Mouse (Mus musculus) forebrain, embryonic 16.5 days (tissue): ENCODE data around the gene Dcdc2a. TPM values are rescaled to one million over a fixed set of nuclear protein-coding genes. Genes with fewer than 3 reads are reported as not detected.

Experiments used
- ATAC-seq: fragments of 200-750 bp; cut with Nextera tagmentation; 2 replicates; pipeline ENCODE4 v1.8.0; 2017; ENCODE audit warnings: mild to moderate bottlenecking, moderate library complexity
- H3K27ac ChIP-seq: fragments of 300-500 bp; sonication (generic); 2 replicates; pipeline ENCODE4 v1.5.1; 2014; ENCODE audit warnings: low read length, control low read depth
- H3K27me3 ChIP-seq: fragments of 300-500 bp; sonication (generic); replicated peaks from 2 replicates; pipeline ENCODE4 v1.6.1; 2014; ENCODE audit warnings: low read length; ENCODE audit not compliant: control insufficient read depth, insufficient read depth
- H3K36me3 ChIP-seq: fragments of 300-500 bp; sonication (generic); 2 replicates; pipeline ENCODE4 v1.6.1; 2014; ENCODE audit not compliant: control insufficient read depth, insufficient read depth
- H3K4me1 ChIP-seq: fragments of 300-500 bp; sonication (generic); replicated peaks from 2 replicates; pipeline ENCODE4 v1.6.1; 2014; ENCODE audit warnings: low read length; ENCODE audit not compliant: control insufficient read depth, insufficient read depth
- H3K4me2 ChIP-seq: fragments of 300-500 bp; sonication (generic); 2 replicates; pipeline ENCODE4 v1.6.1; 2014; ENCODE audit warnings: mild to moderate bottlenecking, low read length, control low read depth
- H3K4me3 ChIP-seq: fragments of 300-500 bp; sonication (generic); replicated peaks from 2 replicates; pipeline ENCODE4 v1.5.1; 2014; ENCODE audit warnings: mild to moderate bottlenecking, low read length, control low read depth
- H3K9ac ChIP-seq: fragments of 300-500 bp; sonication (generic); replicated peaks from 2 replicates; pipeline ENCODE4 v1.6.1; 2014; ENCODE audit warnings: low read depth, low read length, control low read depth
- H3K9me3 ChIP-seq: fragments of 300-500 bp; sonication (generic); 2 replicates; pipeline ENCODE4 v1.6.1; 2016; ENCODE audit warnings: low read length; ENCODE audit not compliant: control insufficient read depth
- WGBS: fragments of 180-500 bp; shearing (Covaris S2); extraction: QIAGEN DNeasy Blood & Tissue Kit; methylation state at CpG from one replicate; pipeline ENCODE4 v1.1.7; 2014; 5-methylcytosine and 5-hydroxymethylcytosine counted together
- polyA plus RNA-seq: library from polyadenylated mRNA; unstranded; fragments of >200 nt; fragmentation: Nextera tagmentation; extraction: Ambion mirVana; gene quantifications from 2 replicates; pipeline ENCODE4 v1.2.1, GENCODE M21; 2015

Dcdc2a gene
- polyA plus RNA-seq, 1 experiment from 2014 or later = 1.9 TPM

DNA sequence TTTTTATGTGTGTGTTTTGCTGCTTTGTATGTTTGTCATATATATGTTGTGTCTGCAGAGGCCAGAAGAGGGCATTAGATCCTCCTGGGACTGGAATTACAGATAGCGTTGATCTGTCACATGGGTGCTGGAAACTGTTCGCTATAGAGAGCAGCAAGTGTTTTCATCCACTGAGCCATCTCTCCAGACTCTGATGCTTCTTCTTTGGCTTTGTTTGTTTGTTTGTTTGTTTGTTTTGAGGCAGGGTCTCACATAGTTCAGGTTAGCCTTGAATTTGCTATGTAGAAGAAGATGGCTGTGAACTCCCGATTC is 28.7 kb upstream of the Dcdc2a start:
- ATAC-seq = no peak
- Histone ChIP-seq H3K4me3 (no peak overlapping the region), H3K4me2 (no peak overlapping the region), H3K27me3 (no peaks in the 10 kb centered on the region), H3K9ac (no peak overlapping the region), H3K4me1 (no peaks in the 10 kb centered on the region), H3K27ac (no peak overlapping the region), H3K36me3 (no peaks in the 10 kb centered on the region), H3K9me3 (no peaks in the 10 kb centered on the region)
- 83% methylated on average over 3 of the region's 3 CpGs for WGBS

DNA sequence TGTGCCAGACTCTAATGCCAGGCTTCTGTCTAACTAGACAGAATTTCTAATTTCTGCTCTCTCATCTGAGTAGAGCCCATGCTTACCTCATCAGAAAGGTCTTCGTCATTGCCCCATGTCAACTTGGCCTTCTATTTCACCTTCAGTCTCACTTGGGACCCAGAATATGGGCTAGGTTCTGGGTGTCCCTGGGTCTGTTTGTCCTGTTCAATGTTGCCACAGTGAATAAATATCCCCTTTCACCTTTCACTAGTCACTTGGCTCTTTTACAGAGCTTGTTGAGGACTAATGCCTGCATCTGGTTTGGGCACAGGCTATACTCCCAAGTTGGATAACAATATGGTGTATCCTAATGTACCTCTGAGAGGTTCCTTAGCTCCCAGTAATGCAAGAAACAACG is 16.3 kb upstream of the Dcdc2a start:
- Histone ChIP-seq H3K4me2 (no peak overlapping the region), H3K9ac (no peak overlapping the region), H3K36me3 (no peaks in the 10 kb centered on the region), H3K9me3 (no peaks in the 10 kb centered on the region), H3K27ac (no peak overlapping the region), H3K4me1 (no peaks in the 10 kb centered on the region), H3K27me3 (no peaks in the 10 kb centered on the region), H3K4me3 (no peak overlapping the region)
- no peak for ATAC-seq
- WGBS = 75% methylated on average over 2 of the region's 2 CpGs

DNA sequence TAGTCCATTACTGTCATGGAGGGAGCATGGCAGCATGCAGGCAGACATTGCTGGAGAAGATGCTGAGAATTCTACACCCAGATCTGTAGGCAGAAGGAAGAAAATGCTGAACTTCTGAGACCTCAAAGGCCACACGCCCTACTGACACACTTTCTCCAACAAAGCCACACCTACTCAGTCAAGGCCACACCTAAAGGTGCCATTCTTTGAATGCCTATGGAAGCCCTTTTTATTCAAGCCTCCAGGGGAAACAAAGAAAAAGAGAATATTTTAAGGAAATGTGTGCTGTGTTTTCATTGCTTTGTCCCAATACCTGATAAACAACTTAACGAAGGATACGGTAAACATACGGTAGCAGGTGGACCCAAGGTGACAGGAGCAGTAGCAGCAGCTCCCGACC is 3.1 kb upstream of the Dcdc2a start:
- H3K27me3 ChIP-seq = peaks cover 13% of the 10 kb centered on the region
- H3K4me3 ChIP-seq = no peak overlapping the region
- no peak for ATAC-seq
- no peak overlapping the region for H3K9ac ChIP-seq
- no peak overlapping the region for H3K4me2 ChIP-seq
- peaks cover 16% of the 10 kb centered on the region for H3K4me1 ChIP-seq
- no peaks in the 10 kb centered on the region for H3K36me3 ChIP-seq
- 89% methylated on average over 5 of the region's 5 CpGs for WGBS
- no peak overlapping the region for H3K27ac ChIP-seq
- H3K9me3 ChIP-seq = no peaks in the 10 kb centered on the region

DNA sequence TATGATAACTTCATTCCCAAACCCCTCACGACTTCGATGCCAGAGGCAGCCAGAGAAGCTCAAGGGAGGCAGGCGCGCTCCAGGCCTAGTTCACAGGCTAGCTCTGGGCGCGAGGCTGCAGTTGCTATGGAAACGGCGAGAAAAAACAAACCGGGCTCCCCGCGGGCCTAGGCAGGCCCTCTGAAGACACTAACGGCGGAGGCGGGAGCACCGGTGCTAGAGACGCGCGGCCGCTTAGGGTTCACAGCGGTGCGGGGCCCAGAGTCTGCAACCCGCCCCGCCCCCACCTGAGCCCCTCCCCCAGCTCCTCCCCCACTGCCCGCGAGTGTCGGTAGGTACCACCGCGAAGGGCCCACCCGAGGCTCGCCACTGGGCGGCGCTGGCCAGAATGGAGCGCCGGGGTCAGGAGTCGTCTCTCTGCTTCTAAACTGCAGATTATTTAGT is 671 bp upstream of the Dcdc2a start:
- Histone ChIP-seq H3K4me3 (peak overlapping the region; percentile 59), H3K9ac (peak overlapping the region; percentile 50; the same call in 1 of the 2 replicates), H3K4me2 (peak overlapping the region; percentile 97), H3K27me3 (peaks cover 13% of the 10 kb centered on the region), H3K9me3 (no peaks in the 10 kb centered on the region), H3K4me1 (peaks cover 16% of the 10 kb centered on the region), H3K36me3 (no peaks in the 10 kb centered on the region), H3K27ac (no peak overlapping the region)
- ATAC-seq = peak; percentile 96
- under 1% methylated on average over 31 of the region's 35 CpGs for WGBS

DNA sequence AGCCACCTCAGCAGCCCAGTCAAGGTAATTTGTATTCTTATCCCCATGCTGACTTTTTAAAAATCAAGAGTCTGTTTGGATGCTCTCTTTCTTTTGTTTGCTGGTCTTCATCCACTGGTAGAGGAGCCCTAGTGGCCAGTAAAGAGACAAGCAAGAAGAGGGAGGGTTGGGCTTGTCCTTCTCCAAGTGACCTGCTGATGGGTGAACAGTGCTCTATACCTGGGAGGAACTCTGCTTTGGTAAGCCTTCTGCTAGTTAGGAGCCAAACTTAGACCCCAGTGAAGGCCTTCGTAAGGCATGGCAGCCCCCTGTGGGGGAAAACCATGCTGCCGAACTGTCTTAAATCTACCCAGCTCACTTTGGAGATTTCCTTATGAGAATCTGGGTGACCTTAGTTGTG is 10.9 kb downstream of the Dcdc2a start:
- no peak for ATAC-seq
- no peaks in the 10 kb centered on the region for H3K9me3 ChIP-seq
- no peaks in the 10 kb centered on the region for H3K4me1 ChIP-seq
- WGBS = 96% methylated on average over 2 of the region's 2 CpGs
- H3K27ac ChIP-seq = no peak overlapping the region
- H3K9ac ChIP-seq = no peak overlapping the region
- H3K27me3 ChIP-seq = no peaks in the 10 kb centered on the region
- no peaks in the 10 kb centered on the region for H3K36me3 ChIP-seq
- no peak overlapping the region for H3K4me2 ChIP-seq
- H3K4me3 ChIP-seq = no peak overlapping the region

DNA sequence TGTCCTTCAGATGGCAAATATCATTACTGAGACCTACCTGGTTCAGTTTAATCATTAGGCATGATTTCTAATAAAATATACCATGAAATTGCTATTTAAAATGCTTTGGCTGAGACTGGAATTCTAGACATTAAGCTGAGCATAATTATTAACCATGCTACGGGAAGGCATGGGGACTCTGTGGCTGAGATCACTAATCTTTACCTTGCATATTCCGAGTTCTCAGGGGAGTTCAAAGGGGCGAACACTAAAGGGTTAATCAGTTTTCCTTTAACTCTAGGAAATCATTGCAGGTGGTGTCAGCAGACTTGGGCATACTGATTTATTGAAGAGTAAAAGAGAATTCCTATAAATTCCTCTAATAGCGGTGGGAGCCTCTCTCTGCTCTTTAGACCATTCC is 11.4 kb downstream of the Dcdc2a start:
- Histone ChIP-seq H3K27me3 (no peaks in the 10 kb centered on the region), H3K4me2 (no peak overlapping the region), H3K27ac (no peak overlapping the region), H3K4me1 (no peaks in the 10 kb centered on the region), H3K9me3 (no peaks in the 10 kb centered on the region), H3K36me3 (no peaks in the 10 kb centered on the region), H3K9ac (no peak overlapping the region), H3K4me3 (no peak overlapping the region)
- 91% methylated on average over 4 of the region's 4 CpGs for WGBS
- no peak for ATAC-seq

DNA sequence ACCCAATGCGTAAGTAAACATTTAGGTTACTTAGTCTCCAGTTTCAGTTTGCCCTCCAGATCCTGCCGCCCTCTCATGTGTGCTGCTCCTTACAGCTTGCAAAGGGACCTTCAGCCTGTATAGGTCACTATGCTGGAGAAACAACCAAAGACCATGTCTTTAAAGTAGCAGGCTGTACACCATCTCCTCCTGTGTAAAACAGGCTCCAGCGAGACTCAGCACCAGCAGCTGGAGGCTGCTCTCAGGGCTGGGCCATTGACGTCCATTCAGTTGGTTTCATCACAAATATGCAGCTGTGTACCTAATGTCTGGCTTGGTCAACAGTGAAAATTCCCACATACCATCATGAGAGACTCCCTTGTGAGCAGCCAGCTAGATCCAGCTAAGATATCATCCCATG is 14.0 kb downstream of the Dcdc2a start:
- ATAC-seq = no peak
- H3K27ac ChIP-seq = no peak overlapping the region
- no peaks in the 10 kb centered on the region for H3K36me3 ChIP-seq
- no peaks in the 10 kb centered on the region for H3K9me3 ChIP-seq
- H3K4me2 ChIP-seq = no peak overlapping the region
- 89% methylated on average over 4 of the region's 4 CpGs for WGBS
- H3K4me1 ChIP-seq = no peaks in the 10 kb centered on the region
- no peak overlapping the region for H3K4me3 ChIP-seq
- H3K27me3 ChIP-seq = no peaks in the 10 kb centered on the region
- H3K9ac ChIP-seq = no peak overlapping the region

DNA sequence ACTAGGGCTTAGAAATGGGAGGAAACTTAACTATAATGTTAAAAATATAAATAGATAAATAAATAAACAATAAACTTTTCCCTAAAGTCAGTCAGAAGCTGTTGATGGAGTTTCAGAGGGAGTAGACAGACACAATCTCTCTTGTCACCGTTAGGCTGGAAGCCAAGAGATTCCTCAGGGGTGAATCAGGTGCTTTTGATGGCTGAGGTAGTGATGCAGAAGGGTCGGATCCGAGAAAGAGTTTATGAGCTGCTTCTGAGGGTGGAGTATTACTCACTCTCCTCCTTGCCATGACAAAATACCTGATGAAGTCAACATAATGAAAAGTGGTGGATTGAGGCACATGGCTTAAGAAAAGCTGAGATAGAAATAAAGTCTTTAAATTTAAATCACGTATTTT is 15.0 kb downstream of the Dcdc2a start:
- H3K4me1 ChIP-seq = no peaks in the 10 kb centered on the region
- H3K9ac ChIP-seq = no peak overlapping the region
- no peaks in the 10 kb centered on the region for H3K36me3 ChIP-seq
- no peaks in the 10 kb centered on the region for H3K9me3 ChIP-seq
- ATAC-seq = no peak
- WGBS = 88% methylated on average over 4 of the region's 4 CpGs
- H3K27me3 ChIP-seq = no peaks in the 10 kb centered on the region
- no peak overlapping the region for H3K4me2 ChIP-seq
- no peak overlapping the region for H3K4me3 ChIP-seq
- H3K27ac ChIP-seq = no peak overlapping the region

DNA sequence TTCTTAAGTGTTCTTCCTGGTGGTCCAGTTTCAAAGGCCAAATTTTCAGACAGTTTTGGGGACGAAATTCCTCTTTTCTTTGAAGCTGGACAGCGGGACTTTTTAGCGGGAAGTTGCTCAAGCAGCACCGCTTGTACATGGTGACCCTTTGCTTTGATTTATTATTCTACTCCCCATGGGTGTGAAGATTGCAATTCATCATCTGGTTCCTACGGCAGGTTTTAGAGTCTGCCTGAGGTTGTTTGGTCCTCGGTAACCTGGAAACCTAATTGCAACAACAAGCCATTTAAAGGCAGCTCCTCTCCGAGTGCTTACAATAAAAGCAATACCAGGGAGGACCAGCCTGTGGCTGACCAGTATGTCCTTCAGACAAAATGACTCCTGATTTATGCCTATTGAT is 21.5 kb downstream of the Dcdc2a start:
- ATAC-seq = no peak
- no peaks in the 10 kb centered on the region for H3K4me1 ChIP-seq
- no peaks in the 10 kb centered on the region for H3K9me3 ChIP-seq
- H3K9ac ChIP-seq = no peak overlapping the region
- no peak overlapping the region for H3K4me2 ChIP-seq
- no peaks in the 10 kb centered on the region for H3K36me3 ChIP-seq
- no peak overlapping the region for H3K4me3 ChIP-seq
- H3K27ac ChIP-seq = no peak overlapping the region
- WGBS = 30% methylated on average over 7 of the region's 7 CpGs
- no peaks in the 10 kb centered on the region for H3K27me3 ChIP-seq

DNA sequence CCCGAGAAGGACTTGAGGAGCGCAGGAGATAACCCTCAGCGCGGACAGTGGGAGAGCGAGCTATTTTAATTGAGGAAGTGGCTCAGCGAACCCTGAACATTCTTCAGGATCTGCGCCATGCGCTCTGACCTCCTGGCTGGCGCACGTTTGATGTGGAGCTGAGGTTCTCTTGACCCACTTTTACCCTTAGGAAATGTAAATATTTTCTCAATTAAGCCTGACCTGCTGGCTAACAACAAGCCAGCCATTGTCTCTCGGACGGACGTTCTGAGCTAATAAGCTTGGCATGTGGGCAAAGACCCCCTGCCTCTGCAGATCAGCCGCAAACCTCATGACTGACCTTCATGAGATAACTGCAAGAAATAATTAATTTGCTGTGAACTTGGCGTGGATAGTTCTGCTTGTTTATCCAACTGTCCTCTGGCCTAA is 27.4 kb downstream of the Dcdc2a start:
- H3K9ac ChIP-seq = no peak overlapping the region
- no peaks in the 10 kb centered on the region for H3K27me3 ChIP-seq
- no peak overlapping the region for H3K27ac ChIP-seq
- H3K4me1 ChIP-seq = no peaks in the 10 kb centered on the region
- H3K9me3 ChIP-seq = no peaks in the 10 kb centered on the region
- WGBS = 21% methylated on average over 15 of the region's 15 CpGs
- ATAC-seq = no peak
- no peak overlapping the region for H3K4me3 ChIP-seq
- H3K36me3 ChIP-seq = no peaks in the 10 kb centered on the region
- no peak overlapping the region for H3K4me2 ChIP-seq
